Mouse (Mus musculus): ENCODE results near the gene Eps8l1.

DNA sequence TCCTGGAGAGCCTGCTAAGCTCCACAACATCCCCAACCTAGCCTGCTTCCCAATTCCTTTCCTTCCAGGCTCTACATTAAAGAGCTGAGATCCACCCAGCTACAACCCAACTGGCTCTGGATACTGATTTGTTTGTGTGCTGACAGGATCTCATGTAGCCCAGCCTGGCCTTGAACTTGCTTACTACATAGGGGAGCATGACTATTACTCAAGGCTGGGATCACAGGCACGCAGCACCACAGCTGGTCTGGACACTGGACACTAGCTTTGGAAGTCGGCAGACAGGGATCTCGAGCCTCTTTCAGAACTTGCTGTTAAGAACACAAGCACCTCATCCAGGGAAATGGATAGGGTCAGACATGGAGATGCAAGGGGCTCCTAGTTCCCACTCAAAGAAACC is 36.0 kb downstream of the Eps8l1 start:
- TF ChIP-seq TAL1 (IDR thresholded peaks at IDR 0.05; ENCODE audit: low read length) (no peak), GATA1 (IDR thresholded peaks at IDR 0.05; ENCODE audit: low read length) (no peak)
